In genomic region chr10:13739494-13740140, GRCm38 (mm10) we compare ENCODE assay signal across 9 mouse cellular contexts.
A peak's percentile ranks its signal among the peaks of the same experiment; 100 is the strongest.
DNase-seq lines count a peak whose midpoint lies in the region; ATAC-seq and TF ChIP-seq lines count a peak whose summit lies in the region.
"Had no signal": no experiment of that assay in that cellular context is flagged by ENCODE, and none has a peak within 500 bp of the region (broad histone marks: within the 10 kb centered on the region; RNA-seq: fewer than 3 reads in every experiment).

No protein-coding gene starts in this region.

- intact Hi-C loops in left cerebral cortex, adult 2 months (cut with DNase I) = no loop called here
- intact Hi-C loops in left cerebral cortex, postnatal 14 days (cut with DNase I) = no loop called here
- intact Hi-C loops in gastrocnemius, adult 2 months (cut with DNase I) = no loop called here

- peak in 1 of 2 experiments; percentile 32 for DNase-seq in left cerebral cortex, adult 2 months (ENCODE audit: extremely low spot score in 1 of 2, low spot score in 2 of 2)
- no peak for DNase-seq in left cerebral cortex, postnatal 14 days (ENCODE audit: low spot score in 2 of 2)
- peak; percentile 39 to 55 for DNase-seq in adrenal gland, postnatal 36 days
- DNase-seq in gastrocnemius, adult 2 months = peak; percentile 64
- no peak for DNase-seq in urinary bladder, postnatal 14 days (ENCODE audit: low spot score)

- TF ChIP-seq CTCF in left cerebral cortex, adult 2 months (IDR thresholded peaks at IDR 0.05) = no peak
- TF ChIP-seq CTCF in gastrocnemius, adult 2 months (IDR thresholded peaks at IDR 0.05) = no peak

- no peak overlapping the region for H3K4me3 ChIP-seq in left cerebral cortex, adult 2 months
- peak overlapping the region; percentile 38 for H3K4me3 ChIP-seq in gastrocnemius, adult 2 months

- peak overlapping the region; percentile 47; the same call in 1 of the 2 replicates for H3K27ac ChIP-seq in left cerebral cortex, adult 2 months
- peak overlapping the region; percentile 69 for H3K27ac ChIP-seq in gastrocnemius, adult 2 months
- H3K27ac ChIP-seq: hindbrain, embryonic 14.5 days had no signal

- ATAC-seq in megakaryocyte progenitor cell, adult 5-6 weeks (replicated peaks; ENCODE audit: poor library complexity) = peak; percentile 29; the same call in 1 of the 2 replicates
- ATAC-seq in megakaryocyte, adult 5-6 weeks (ENCODE audit: poor library complexity, severe bottlenecking) = no peak
- ATAC-seq in CD4-positive, CD25-positive, alpha-beta regulatory T cell, adult 4 months = no peak

Comparison
In these comparisons a context has a peak if more than half of its experiments do, and no peak if none do; other contexts are left out.
1. DNase-seq: peak in adrenal gland, postnatal 36 days (2 of 2) and gastrocnemius, adult 2 months (single experiment); none in left cerebral cortex, postnatal 14 days (0 of 2) and urinary bladder, postnatal 14 days (single experiment).